Mouse (Mus musculus) small intestine, adult 2 months (tissue): Measurements from ENCODE around the gene D7Ertd443e.

Source experiments
- CTCF ChIP-seq: fragments of 200-500 bp; IDR thresholded peaks from 2 replicates; pipeline ENCODE4 v1.5.1; 2012; ENCODE audit warnings: low read depth, mild to moderate bottlenecking, control low read depth, inconsistent platforms, low read length, moderate library complexity, mixed read lengths; ENCODE audit not compliant: insufficient replicate concordance, insufficient read length; ENCODE audit errors: extremely low read depth
- POLR2A ChIP-seq: fragments of 200-500 bp; IDR thresholded peaks from 2 replicates; pipeline ENCODE4 v1.6.1; 2012; ENCODE audit warnings: low read depth, mild to moderate bottlenecking, control low read depth, inconsistent platforms, low read length, moderate library complexity

- TF ChIP-seq CTCF (no peak), POLR2A (no peak)
Measured at GRCm38 (mm10) chr7:134248041-134248440, 137.4 kb downstream of the D7Ertd443e start.
